In genomic region chr14:92907623-92908045, GRCm38 (mm10) we compare ENCODE assay signal across 9 mouse cellular contexts.
DNase-seq lines count a peak whose midpoint lies in the region; ATAC-seq and TF ChIP-seq lines count a peak whose summit lies in the region.
"Had no signal": no experiment of that assay in that cellular context is flagged by ENCODE, and none has a peak within 500 bp of the region (broad histone marks: within the 10 kb centered on the region; RNA-seq: fewer than 3 reads in every experiment).

No protein-coding gene starts in this region.

- H3K4me2 ChIP-seq in embryonic facial prominence, embryonic 11.5 days (ENCODE audit: low read depth, low read length), result no peak overlapping the region
- H3K4me2 ChIP-seq in liver, embryonic 11.5 days, result no peak overlapping the region
- H3K4me2 ChIP-seq: heart, embryonic 15.5 days had no signal

- TF ChIP-seq CTCF in brain, embryonic 14.5 days (IDR thresholded peaks at IDR 0.05; ENCODE audit: borderline replicate concordance, extremely low read depth, insufficient read depth, insufficient read length), result no peak
- TF ChIP-seq CTCF in thymus, adult 2 months (IDR thresholded peaks at IDR 0.05; ENCODE audit: borderline replicate concordance, control insufficient read depth, extremely low read depth, insufficient read depth, low read length, poor library complexity), result no peak

- no peak overlapping the region for H3K27ac ChIP-seq in embryonic facial prominence, embryonic 11.5 days (replicated peaks; ENCODE audit: low read depth, low read length)
- no peak overlapping the region for H3K27ac ChIP-seq in embryonic facial prominence, embryonic 10.5 days (replicated peaks)
- no peak overlapping the region for H3K27ac ChIP-seq in liver, embryonic 11.5 days (ENCODE audit: low read depth, low read length)
- H3K27ac ChIP-seq in thymus, adult 2 months (ENCODE audit: control insufficient read depth, insufficient read depth, low read length), result no peak overlapping the region
- H3K27ac ChIP-seq: heart, embryonic 15.5 days had no signal

- no peaks in the 10 kb centered on the region for H3K9me3 ChIP-seq in embryonic facial prominence, embryonic 11.5 days (replicated peaks; ENCODE audit: control insufficient read depth, low read length)
- H3K9me3 ChIP-seq in embryonic facial prominence, embryonic 10.5 days, result no peaks in the 10 kb centered on the region
- no peaks in the 10 kb centered on the region for H3K9me3 ChIP-seq in liver, embryonic 11.5 days (ENCODE audit: control insufficient read depth, low read length)
- H3K9me3 ChIP-seq: heart, embryonic 15.5 days had no signal

- H3K4me3 ChIP-seq in embryonic facial prominence, embryonic 11.5 days (ENCODE audit: low read depth, low read length), result no peak overlapping the region
- no peak overlapping the region for H3K4me3 ChIP-seq in embryonic facial prominence, embryonic 10.5 days
- no peak overlapping the region for H3K4me3 ChIP-seq in liver, embryonic 11.5 days (ENCODE audit: low read depth, low read length)
- no peak overlapping the region for H3K4me3 ChIP-seq in thymus, adult 2 months (ENCODE audit: control insufficient read depth, insufficient read depth, low read length)
- H3K4me3 ChIP-seq: heart, embryonic 15.5 days had no signal

- no peak for TF ChIP-seq POLR2A in brain, embryonic 14.5 days (IDR thresholded peaks at IDR 0.05; ENCODE audit: borderline replicate concordance, extremely low read depth, insufficient read depth, insufficient read length, poor library complexity, severe bottlenecking)
- TF ChIP-seq POLR2A in thymus, adult 2 months (IDR thresholded peaks at IDR 0.05; ENCODE audit: control insufficient read depth, extremely low read depth, insufficient read depth, low read length, poor library complexity), result no peak

- DNase-seq in embryonic facial prominence, embryonic 11.5 days (ENCODE audit: low spot score), result peak; percentile 68
- DNase-seq in embryonic facial prominence, embryonic 10.5 days (ENCODE audit: low spot score), result no peak
- peak; percentile 87 for DNase-seq in brain, embryonic 14.5 days (ENCODE audit: low read depth)
- DNase-seq in frontal cortex, postnatal 25 days (ENCODE audit: low spot score in 2 of 2), result peak; percentile 6 to 13
- DNase-seq in left cerebral cortex, postnatal 36 days (ENCODE audit: low spot score in 2 of 2), result peak; percentile 9 to 17
- DNase-seq in liver, embryonic 11.5 days (ENCODE audit: low spot score), result no peak
- no peak for DNase-seq in thymus, adult 2 months

- no peaks in the 10 kb centered on the region for H3K36me3 ChIP-seq in embryonic facial prominence, embryonic 11.5 days (replicated peaks; ENCODE audit: control insufficient read depth, insufficient read depth, low read depth, low read length)
- no peaks in the 10 kb centered on the region for H3K36me3 ChIP-seq in embryonic facial prominence, embryonic 10.5 days (replicated peaks)
- no peaks in the 10 kb centered on the region for H3K36me3 ChIP-seq in liver, embryonic 11.5 days (ENCODE audit: control insufficient read depth, insufficient read depth, low read length)
- no peaks in the 10 kb centered on the region for H3K36me3 ChIP-seq in thymus, adult 2 months (ENCODE audit: control insufficient read depth, insufficient read depth, low read length)
- H3K36me3 ChIP-seq: heart, embryonic 15.5 days had no signal

- no peaks in the 10 kb centered on the region for H3K27me3 ChIP-seq in embryonic facial prominence, embryonic 11.5 days (ENCODE audit: control insufficient read depth, insufficient read depth, low read length)
- no peaks in the 10 kb centered on the region for H3K27me3 ChIP-seq in embryonic facial prominence, embryonic 10.5 days (replicated peaks; ENCODE audit: low read depth, poor library complexity, severe bottlenecking)
- H3K27me3 ChIP-seq in liver, embryonic 11.5 days (replicated peaks; ENCODE audit: control insufficient read depth, insufficient read depth, low read length), result no peaks in the 10 kb centered on the region
- no peaks in the 10 kb centered on the region for H3K27me3 ChIP-seq in thymus, adult 2 months (ENCODE audit: control insufficient read depth, insufficient read depth, low read length)
- H3K27me3 ChIP-seq: heart, embryonic 15.5 days had no signal

- H3K4me1 ChIP-seq in embryonic facial prominence, embryonic 11.5 days (ENCODE audit: control insufficient read depth, insufficient read depth, low read length), result no peaks in the 10 kb centered on the region
- H3K4me1 ChIP-seq in embryonic facial prominence, embryonic 10.5 days, result no peaks in the 10 kb centered on the region
- H3K4me1 ChIP-seq in liver, embryonic 11.5 days (replicated peaks; ENCODE audit: control insufficient read depth, insufficient read depth, low read length), result no peaks in the 10 kb centered on the region
- H3K4me1 ChIP-seq in thymus, adult 2 months (replicated peaks; ENCODE audit: control insufficient read depth, insufficient read depth, low read length), result no peaks in the 10 kb centered on the region
- H3K4me1 ChIP-seq: heart, embryonic 15.5 days had no signal

- ATAC-seq in embryonic facial prominence, embryonic 11.5 days (replicated peaks; ENCODE audit: insufficient number of reproducible peaks, low FRiP score, low TSS enrichment, low read depth), result no peak
- ATAC-seq in liver, embryonic 11.5 days (replicated peaks; ENCODE audit: low FRiP score), result no peak
- ATAC-seq in CD4-positive, CD25-positive, alpha-beta regulatory T cell, adult 4 months, result no peak

- 68% methylated on average over 6 of the region's 6 CpGs for WGBS in embryonic facial prominence, embryonic 11.5 days
- WGBS in embryonic facial prominence, embryonic 10.5 days, result 79% methylated on average over 6 of the region's 6 CpGs
- 87% methylated on average over 6 of the region's 6 CpGs for WGBS in liver, embryonic 11.5 days
- 84% methylated on average over 6 of the region's 6 CpGs for WGBS in thymus, adult 2 months

- no peak overlapping the region for H3K9ac ChIP-seq in embryonic facial prominence, embryonic 11.5 days (replicated peaks; ENCODE audit: low read length)
- no peak overlapping the region for H3K9ac ChIP-seq in liver, embryonic 11.5 days (ENCODE audit: low read depth, low read length)
- H3K9ac ChIP-seq: heart, embryonic 15.5 days had no signal

- intact Hi-C loops in left cerebral cortex, postnatal 36 days (cut with DNase I), result no loop called here

Comparison
In these comparisons a context has a peak if more than half of its experiments do, and no peak if none do; other contexts are left out.
1. DNase-seq: peak in embryonic facial prominence, embryonic 11.5 days (single experiment), brain, embryonic 14.5 days (single experiment), frontal cortex, postnatal 25 days (2 of 2) and left cerebral cortex, postnatal 36 days (2 of 2); none in embryonic facial prominence, embryonic 10.5 days (single experiment), liver, embryonic 11.5 days (single experiment) and thymus, adult 2 months (single experiment).